Mouse (Mus musculus) liver, embryonic 13.5 days (tissue): ENCODE measurements around the gene Kif1c. TPM values are rescaled to one million over a fixed set of nuclear protein-coding genes. Genes with fewer than 3 reads are reported as not detected.

Source experiments
- ATAC-seq: fragments of 200-750 bp; cut with Nextera tagmentation; 2 replicates; pipeline ENCODE4 v1.8.0; 2017; ENCODE audit warnings: low read depth, mild to moderate bottlenecking, moderate number of reproducible peaks, moderate library complexity
- DNase-seq: peaks from one replicate; pipeline ENCODE4 v3.0.0; 2022
- H3K27ac ChIP-seq: fragments of 300-500 bp; sonication (generic); 2 replicates; pipeline ENCODE4 v1.5.1; 2015; ENCODE audit warnings: moderate library complexity, mild to moderate bottlenecking, inconsistent platforms
- H3K27me3 ChIP-seq: fragments of 300-500 bp; sonication (generic); 2 replicates; pipeline ENCODE4 v1.6.1; 2015; ENCODE audit warnings: mild to moderate bottlenecking, inconsistent platforms
- H3K36me3 ChIP-seq: fragments of 300-500 bp; sonication (generic); 2 replicates; pipeline ENCODE4 v1.6.1; 2015; ENCODE audit warnings: mild to moderate bottlenecking, inconsistent platforms
- H3K4me1 ChIP-seq: fragments of 300-500 bp; sonication (generic); replicated peaks from 2 replicates; pipeline ENCODE4 v1.6.1; 2015; ENCODE audit warnings: inconsistent platforms
- H3K4me2 ChIP-seq: fragments of 300-500 bp; sonication (generic); 2 replicates; pipeline ENCODE4 v1.6.1; 2015; ENCODE audit warnings: inconsistent platforms, mild to moderate bottlenecking, moderate library complexity
- H3K4me3 ChIP-seq: fragments of 300-500 bp; sonication (generic); replicated peaks from 2 replicates; pipeline ENCODE4 v1.5.1; 2015; ENCODE audit warnings: mild to moderate bottlenecking, inconsistent platforms
- H3K9ac ChIP-seq: fragments of 300-500 bp; sonication (generic); 2 replicates; pipeline ENCODE4 v1.6.1; 2015; ENCODE audit warnings: mild to moderate bottlenecking, inconsistent platforms
- H3K9me3 ChIP-seq: fragments of 300-500 bp; sonication (generic); replicated peaks from 2 replicates; pipeline ENCODE4 v1.6.1; 2016; ENCODE audit warnings: inconsistent platforms
- WGBS: fragments of 180-500 bp; shearing (Covaris S2); methylation state at CpG from one replicate; pipeline ENCODE4 v1.1.7; 2015; ENCODE audit not compliant: insufficient replicate concordance; 5-methylcytosine and 5-hydroxymethylcytosine counted together
- polyA plus RNA-seq: library from polyadenylated mRNA; unstranded; fragments of >200 nt; fragmentation: Nextera tagmentation; extraction: Ambion mirVana; gene quantifications from 2 replicates; pipeline ENCODE4 v1.2.1, GENCODE M21; 2015

Kif1c gene
- polyA plus RNA-seq, 1 experiment from 2014 or later, result 0.73 TPM

DNA sequence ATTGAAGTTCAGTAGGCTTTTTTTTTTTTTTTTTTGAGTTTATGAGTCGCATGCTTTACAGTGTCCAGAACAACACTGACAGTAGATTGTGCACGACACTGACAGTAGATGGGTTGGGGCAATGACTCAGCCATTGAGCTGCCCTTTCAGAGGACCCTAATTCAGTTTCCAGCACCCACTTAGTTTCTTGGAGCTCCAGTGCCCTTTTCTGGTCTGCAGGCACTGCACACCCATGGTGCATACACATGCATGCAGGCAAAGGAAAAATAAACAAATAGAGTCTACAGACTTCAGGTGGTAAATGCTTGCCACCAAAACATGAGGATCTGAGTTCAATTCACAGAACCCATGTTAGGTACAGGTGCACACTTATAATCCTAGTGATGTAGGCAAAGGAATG lies 26.2 kb downstream of the Kif1c start:
- Histone ChIP-seq H3K4me2 (no peak overlapping the region), H3K9me3 (no peaks in the 10 kb centered on the region), H3K27me3 (peaks cover 11% of the 10 kb centered on the region; the same call in 1 of the 2 replicates), H3K4me3 (no peak overlapping the region), H3K4me1 (no peaks in the 10 kb centered on the region; the same call in 1 of the 2 replicates), H3K9ac (no peak overlapping the region), H3K36me3 (peaks cover 44% of the 10 kb centered on the region), H3K27ac (no peak overlapping the region)
- WGBS, result 73% methylated on average over 2 of the region's 2 CpGs
- DNase-seq (no peak), ATAC-seq (no peak)

DNA sequence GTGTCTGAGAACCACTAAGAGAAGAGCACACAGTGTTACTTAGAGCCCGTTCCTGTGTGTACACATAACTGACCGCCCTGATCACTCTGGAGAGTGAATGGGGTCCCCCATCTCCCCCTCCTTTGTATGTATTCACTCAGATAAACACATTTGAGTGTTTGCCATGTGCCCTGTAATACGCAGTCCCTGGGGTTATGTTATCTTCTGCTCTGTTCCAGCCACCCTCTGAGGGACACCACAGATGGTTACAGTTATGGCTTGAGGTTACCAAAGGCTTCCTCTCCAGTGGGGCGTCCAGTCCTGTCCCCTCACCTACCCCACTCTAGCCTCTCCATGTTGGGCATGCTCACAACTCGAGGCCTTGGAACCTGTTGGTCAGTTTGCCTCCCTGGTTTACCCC lies 27.0 kb downstream of the Kif1c start:
- WGBS, result 39% methylated on average over 5 of the region's 5 CpGs
- H3K27ac ChIP-seq, result no peak overlapping the region
- peaks cover 44% of the 10 kb centered on the region for H3K36me3 ChIP-seq
- H3K4me1 ChIP-seq, result no peaks in the 10 kb centered on the region; the same call in 1 of the 2 replicates
- H3K4me2 ChIP-seq, result no peak overlapping the region
- no peak overlapping the region for H3K9ac ChIP-seq
- DNase-seq (no peak), ATAC-seq (no peak)
- peaks cover 11% of the 10 kb centered on the region; the same call in 1 of the 2 replicates for H3K27me3 ChIP-seq
- H3K4me3 ChIP-seq, result no peak overlapping the region
- no peaks in the 10 kb centered on the region for H3K9me3 ChIP-seq

DNA sequence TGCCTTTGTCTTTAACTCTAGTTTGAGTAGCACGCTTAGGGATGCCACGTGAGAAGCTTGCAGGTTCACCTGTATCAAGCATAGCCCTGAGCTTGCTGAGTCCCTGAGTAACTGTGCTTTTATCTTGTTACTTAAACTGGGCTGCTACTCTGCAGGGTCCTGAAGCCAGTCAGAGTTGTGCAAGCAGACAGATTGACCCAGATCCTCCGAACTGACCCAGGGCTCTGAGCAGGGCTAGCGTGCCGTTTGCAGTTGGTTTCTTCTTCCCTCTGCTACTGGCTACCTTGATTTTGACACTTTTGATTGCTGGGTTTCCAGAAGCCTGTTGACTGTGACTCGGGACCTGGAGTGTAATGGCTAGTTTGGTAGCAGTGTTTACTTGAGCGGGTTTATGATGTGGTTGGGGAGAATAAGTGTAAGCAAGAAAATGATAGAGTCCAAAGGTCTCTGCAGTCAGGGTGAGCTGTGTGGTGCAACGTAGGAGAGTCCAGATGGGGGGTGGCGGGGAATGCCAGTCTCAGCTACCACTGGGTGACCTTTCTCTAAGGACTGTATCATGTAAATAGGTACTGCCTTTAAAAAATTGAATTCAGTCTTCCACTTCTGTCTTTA lies 30.2 kb downstream of the Kif1c start:
- ATAC-seq, result peak; percentile 54; the same call in 1 of the 2 replicates
- no peaks in the 10 kb centered on the region; the same call in none of the 2 replicates for H3K4me1 ChIP-seq
- peaks cover 24% of the 10 kb centered on the region for H3K36me3 ChIP-seq
- no peak overlapping the region for H3K4me3 ChIP-seq
- 59% methylated on average over 9 of the region's 9 CpGs for WGBS
- H3K27ac ChIP-seq, result peak overlapping the region; percentile 39
- H3K4me2 ChIP-seq, result no peak overlapping the region
- H3K27me3 ChIP-seq, result peaks cover 18% of the 10 kb centered on the region
- no peak for DNase-seq
- no peak overlapping the region for H3K9ac ChIP-seq
- no peaks in the 10 kb centered on the region for H3K9me3 ChIP-seq

DNA sequence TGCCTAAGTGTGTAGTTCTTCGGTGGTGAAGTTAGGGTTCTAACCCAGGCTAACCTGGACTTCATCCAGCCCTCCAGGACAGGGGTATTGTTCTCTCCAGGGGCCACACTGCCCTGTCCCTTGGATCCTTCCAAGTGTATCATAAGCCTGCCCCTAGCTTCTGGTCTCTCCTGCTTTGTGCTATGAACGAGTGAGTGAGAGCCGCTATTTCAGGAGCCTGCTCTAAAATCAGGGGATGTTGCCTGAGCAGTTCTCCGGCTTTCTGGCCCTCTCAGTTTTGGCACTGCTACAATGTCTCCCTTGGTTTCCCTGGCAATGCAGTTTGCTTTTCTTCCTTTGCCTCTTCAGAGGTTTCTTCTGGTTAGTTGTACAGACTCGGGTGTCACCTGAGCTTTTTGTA lies 30.8 kb downstream of the Kif1c start:
- Histone ChIP-seq H3K4me2 (no peak overlapping the region), H3K27me3 (peaks cover 20% of the 10 kb centered on the region), H3K27ac (peak overlapping the region; percentile 39; the same call in 1 of the 2 replicates), H3K4me3 (no peak overlapping the region), H3K9me3 (no peaks in the 10 kb centered on the region), H3K36me3 (peaks cover 18% of the 10 kb centered on the region), H3K4me1 (no peaks in the 10 kb centered on the region; the same call in none of the 2 replicates), H3K9ac (no peak overlapping the region)
- no peak for ATAC-seq
- no peak for DNase-seq
- WGBS, result 57% methylated on average over 5 of the region's 5 CpGs

DNA sequence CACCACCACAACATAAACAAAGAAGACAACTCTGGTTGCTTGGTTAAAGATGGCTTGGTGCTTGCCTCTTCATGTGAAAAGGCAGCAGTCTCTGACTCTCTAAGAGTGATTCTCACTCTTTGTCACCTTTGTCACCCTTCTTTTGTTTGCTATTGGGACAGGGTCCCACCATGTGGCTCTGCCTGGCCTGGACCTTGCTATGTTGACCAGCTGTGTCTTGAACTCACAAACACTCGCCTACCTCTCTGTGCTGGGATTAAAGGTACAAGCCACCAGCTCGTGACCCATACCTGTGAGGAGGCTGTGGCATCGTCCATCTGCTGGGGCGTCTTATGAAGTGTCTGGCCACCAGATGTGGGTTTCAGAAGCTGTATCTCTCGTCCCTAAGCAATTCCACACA lies 32.9 kb downstream of the Kif1c start:
- H3K27ac ChIP-seq, result no peak overlapping the region
- H3K36me3 ChIP-seq, result peaks cover 2% of the 10 kb centered on the region; the same call in 1 of the 2 replicates
- no peak overlapping the region for H3K4me3 ChIP-seq
- 48% methylated on average over 5 of the region's 5 CpGs for WGBS
- peaks cover 3% of the 10 kb centered on the region for H3K4me1 ChIP-seq
- H3K4me2 ChIP-seq, result no peak overlapping the region
- H3K27me3 ChIP-seq, result peaks cover 32% of the 10 kb centered on the region
- no peaks in the 10 kb centered on the region for H3K9me3 ChIP-seq
- no peak for DNase-seq
- no peak overlapping the region for H3K9ac ChIP-seq
- no peak for ATAC-seq

DNA sequence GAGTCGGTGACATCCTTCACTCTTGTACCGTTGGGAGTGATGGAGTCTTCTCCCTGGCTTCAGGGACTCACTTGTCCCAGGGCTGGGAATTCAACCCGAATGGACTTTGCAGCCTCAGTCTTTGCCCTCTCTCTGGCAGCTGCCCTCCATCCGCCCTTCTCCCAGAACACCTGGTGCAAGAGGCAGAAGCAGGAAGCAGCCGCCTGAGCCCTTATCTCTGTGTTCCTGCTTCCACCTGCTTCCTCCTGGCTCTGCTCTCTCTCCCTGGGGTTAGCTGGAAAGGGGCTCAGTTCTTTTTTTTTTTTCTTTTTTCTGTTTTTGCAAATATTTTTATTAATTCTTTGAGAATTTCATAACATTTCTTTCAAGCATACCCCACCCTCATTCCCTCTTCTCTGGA lies 37.4 kb downstream of the Kif1c start:
- 17% methylated on average over 5 of the region's 5 CpGs for WGBS
- Histone ChIP-seq H3K36me3 (no peaks in the 10 kb centered on the region), H3K4me3 (no peak overlapping the region), H3K9ac (no peak overlapping the region), H3K4me2 (no peak overlapping the region), H3K27me3 (peaks cover 36% of the 10 kb centered on the region), H3K9me3 (no peaks in the 10 kb centered on the region), H3K4me1 (peaks cover 6% of the 10 kb centered on the region; the same call in 1 of the 2 replicates), H3K27ac (no peak overlapping the region)
- no peak for ATAC-seq
- DNase-seq, result no peak

DNA sequence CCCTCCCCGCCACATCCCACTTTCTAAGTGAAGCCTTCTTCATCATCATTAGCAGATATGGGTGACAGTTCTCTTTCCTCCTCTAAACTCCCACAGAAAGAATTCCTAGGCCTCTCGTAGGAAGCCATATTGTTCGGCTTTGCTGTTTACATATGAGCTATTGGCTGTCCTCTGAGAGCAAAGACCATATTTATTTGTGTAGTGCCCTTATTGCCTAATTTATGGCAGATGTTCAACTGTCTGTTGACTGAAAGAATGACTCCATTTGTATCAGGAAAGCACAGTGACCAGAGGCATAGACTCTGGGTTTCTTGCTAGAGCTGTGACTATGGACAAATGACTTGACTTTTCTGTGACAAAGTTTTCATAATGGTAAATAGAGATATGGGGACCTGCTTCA lies 41.3 kb downstream of the Kif1c start:
- H3K4me2 ChIP-seq, result no peak overlapping the region
- no peak overlapping the region for H3K4me3 ChIP-seq
- 0 out of 2 replicates have a peak, but pooled peaks cover 6% of the 10 kb centered on the region for H3K4me1 ChIP-seq
- H3K27ac ChIP-seq, result no peak overlapping the region
- H3K27me3 ChIP-seq, result peaks cover 17% of the 10 kb centered on the region
- H3K9ac ChIP-seq, result no peak overlapping the region
- ATAC-seq, result no peak
- 66% methylated on average over 3 of the region's 3 CpGs for WGBS
- no peaks in the 10 kb centered on the region for H3K9me3 ChIP-seq
- no peaks in the 10 kb centered on the region for H3K36me3 ChIP-seq
- no peak for DNase-seq

DNA sequence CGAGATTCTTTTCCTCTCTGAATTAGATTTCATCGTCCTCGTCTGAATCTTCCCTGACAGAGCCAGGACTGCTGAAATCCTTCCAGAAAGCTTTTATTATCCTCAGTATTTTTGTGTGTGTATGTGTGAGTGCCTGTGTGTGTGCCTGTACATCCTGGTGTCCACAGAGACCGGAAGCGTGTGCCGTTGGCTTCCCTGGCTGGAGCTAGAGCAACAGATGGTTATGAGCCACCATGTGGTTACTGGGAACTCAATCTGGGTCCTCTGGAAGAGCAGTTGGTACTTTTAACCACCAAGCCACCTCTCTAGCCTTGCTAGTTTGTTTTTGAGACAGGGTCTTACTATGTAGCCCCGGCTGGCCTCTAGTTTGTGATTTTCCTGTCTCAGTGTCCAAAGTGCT lies 41.8 kb downstream of the Kif1c start:
- ATAC-seq, result no peak

DNA sequence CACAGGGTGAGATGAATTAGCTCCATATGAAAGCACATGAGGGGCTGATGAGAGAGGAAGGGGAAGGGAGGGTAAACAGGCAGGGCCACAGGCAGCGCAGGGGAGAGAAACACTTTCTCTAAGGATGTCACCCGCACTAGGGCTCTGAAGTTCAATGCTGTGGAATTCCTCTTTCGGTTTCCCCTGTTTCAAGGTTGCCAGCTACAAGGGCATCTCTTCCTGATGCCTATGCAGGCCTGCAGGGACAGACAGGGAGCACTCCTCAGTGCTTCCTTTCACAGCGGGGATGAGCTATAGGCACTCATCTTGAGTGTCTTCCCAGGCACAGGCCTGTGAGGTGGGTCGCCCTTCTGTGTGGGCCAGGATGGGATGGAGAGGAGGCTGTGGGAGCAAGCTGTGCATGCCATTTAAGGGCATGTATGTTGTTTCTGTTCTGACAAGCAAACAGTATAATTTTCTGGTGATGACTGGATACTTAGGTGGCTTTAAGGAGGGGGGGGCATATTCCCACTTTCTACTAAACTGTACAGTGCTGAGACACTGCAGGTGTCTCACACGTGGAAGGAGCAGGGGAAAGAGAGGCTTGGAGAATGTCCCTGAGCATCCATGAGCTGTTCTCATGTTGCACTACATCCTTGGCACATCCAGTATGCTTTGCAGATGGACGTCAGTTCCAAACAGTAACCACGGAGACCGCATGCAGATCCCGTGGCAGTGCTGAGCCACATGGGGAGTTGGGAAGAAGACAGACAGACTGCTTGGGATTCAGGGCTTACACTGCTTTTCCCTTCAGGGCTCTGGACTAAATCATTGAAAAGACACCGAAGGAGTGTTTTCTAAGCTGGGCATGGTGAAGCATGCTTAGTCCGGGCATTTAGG lies 42.5 kb downstream of the Kif1c start:
- no peak for DNase-seq
- no peak overlapping the region for H3K9ac ChIP-seq

More for the DNA sequence above, 41.8 kb downstream of the Kif1c start:
- H3K4me1 ChIP-seq, result 0 out of 2 replicates have a peak, but pooled peaks cover 6% of the 10 kb centered on the region
- no peak overlapping the region for H3K4me2 ChIP-seq
- WGBS, result 75% methylated on average over 7 of the region's 7 CpGs
- peaks cover 11% of the 10 kb centered on the region for H3K27me3 ChIP-seq
- H3K4me3 ChIP-seq, result no peak overlapping the region
- H3K27ac ChIP-seq, result no peak overlapping the region
- no peaks in the 10 kb centered on the region for H3K36me3 ChIP-seq
- H3K9me3 ChIP-seq, result no peaks in the 10 kb centered on the region
- H3K9ac ChIP-seq, result no peak overlapping the region
- no peak for DNase-seq

DNA sequence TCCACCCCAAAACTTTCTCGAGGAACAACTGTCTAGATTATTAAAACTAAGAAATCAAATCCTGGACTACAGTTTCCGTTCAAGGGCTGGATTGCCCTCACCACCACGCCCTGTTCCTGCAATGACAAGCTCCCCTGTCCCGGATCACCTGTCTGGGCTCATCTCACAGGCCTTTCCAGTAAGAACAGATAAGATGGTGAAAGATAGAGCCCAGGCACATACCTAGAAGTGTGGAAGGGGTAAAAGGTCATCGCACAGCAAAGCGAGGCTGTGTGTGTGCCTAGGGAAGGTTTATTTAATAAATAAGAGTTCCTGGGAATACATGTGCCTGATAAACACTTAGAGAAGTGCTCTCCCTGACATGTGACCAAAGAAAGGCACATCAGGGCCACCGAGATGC lies 45.3 kb downstream of the Kif1c start:
- Histone ChIP-seq H3K27me3 (no peaks in the 10 kb centered on the region; the same call in 1 of the 2 replicates), H3K9ac (no peak overlapping the region), H3K9me3 (no peaks in the 10 kb centered on the region), H3K4me1 (0 out of 2 replicates have a peak, but pooled peaks cover 4% of the 10 kb centered on the region), H3K4me2 (no peak overlapping the region), H3K27ac (no peak overlapping the region), H3K4me3 (no peak overlapping the region), H3K36me3 (no peaks in the 10 kb centered on the region)
- DNase-seq (no peak), ATAC-seq (no peak)
- WGBS, result 57% methylated on average over 7 of the region's 7 CpGs

More for the DNA sequence above, 42.5 kb downstream of the Kif1c start:
- Histone ChIP-seq H3K27ac (no peak overlapping the region), H3K4me2 (no peak overlapping the region), H3K4me3 (no peak overlapping the region), H3K9me3 (no peaks in the 10 kb centered on the region), H3K4me1 (0 out of 2 replicates have a peak, but pooled peaks cover 4% of the 10 kb centered on the region), H3K27me3 (peaks cover 7% of the 10 kb centered on the region), H3K36me3 (no peaks in the 10 kb centered on the region)
- WGBS, result 71% methylated on average over 12 of the region's 12 CpGs
- no peak for ATAC-seq

DNA sequence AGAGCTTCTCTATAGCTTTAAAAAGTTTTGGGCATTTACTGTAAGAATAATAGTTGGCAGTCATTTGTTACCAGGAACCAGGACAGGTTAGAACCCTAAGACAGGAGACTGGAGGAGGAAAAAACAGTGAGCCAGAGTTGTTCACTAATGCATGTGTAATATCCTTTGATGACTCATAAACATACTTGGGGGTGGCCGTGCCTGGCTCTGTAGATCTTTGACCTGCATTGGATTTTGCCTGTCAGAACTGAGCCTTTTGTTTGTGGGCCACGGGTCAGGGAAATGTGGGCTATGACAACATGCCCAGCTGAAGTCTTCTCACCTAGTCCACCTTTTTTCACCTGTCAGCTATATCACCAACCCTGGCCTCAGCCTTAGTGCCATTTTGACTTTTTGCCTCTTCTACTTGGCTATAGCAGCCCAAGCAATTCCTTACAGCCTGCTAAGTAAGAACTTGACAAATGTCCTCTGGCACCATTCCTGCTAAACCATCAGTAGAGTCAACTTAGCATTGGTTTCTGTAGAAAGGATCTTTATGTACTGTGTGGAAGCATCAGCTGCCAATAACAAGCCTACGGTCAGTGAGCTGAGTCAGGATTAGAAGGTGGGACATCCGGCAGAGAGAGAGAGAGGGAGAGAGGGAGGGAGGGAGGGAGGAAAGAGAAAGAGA lies 47.7 kb downstream of the Kif1c start:
- 74% methylated on average over 4 of the region's 4 CpGs for WGBS
- Histone ChIP-seq H3K27me3 (peaks cover 4% of the 10 kb centered on the region; the same call in 1 of the 2 replicates), H3K4me1 (peaks cover 7% of the 10 kb centered on the region), H3K9ac (no peak overlapping the region), H3K27ac (no peak overlapping the region), H3K9me3 (no peaks in the 10 kb centered on the region), H3K36me3 (no peaks in the 10 kb centered on the region), H3K4me2 (no peak overlapping the region), H3K4me3 (no peak overlapping the region)
- DNase-seq, result no peak
- ATAC-seq, result no peak
